Mouse (Mus musculus) spleen, adult 2 months (tissue): ENCODE results near the gene Qrich2. TPM values are rescaled to one million over a fixed set of nuclear protein-coding genes. Genes with fewer than 3 reads are reported as not detected.
"Not testable (repeated sequence)": the region's sequence is repeated elsewhere in the genome, so short reads cannot be mapped to it uniquely, and the experiment has no call there.

ENCODE experiments used
- DNase-seq, 2 experiments: peaks; one replicate each; pipeline versions ENCODE4 v3.0.0 to v3.0.0-alpha.2; 2012 to 2021; ENCODE audit warnings: low spot score in 2 of 2, low read depth in 1 of 2
- H3K27ac ChIP-seq: fragments of 200-500 bp; 2 replicates; pipeline ENCODE4 v1.5.1; 2012; ENCODE audit warnings: low read length, inconsistent platforms; ENCODE audit not compliant: insufficient read depth
- H3K27me3 ChIP-seq: fragments of 200-500 bp; 2 replicates; pipeline ENCODE4 v1.6.1; 2012; ENCODE audit warnings: mild to moderate bottlenecking, moderate library complexity, low read length, inconsistent platforms; ENCODE audit not compliant: control insufficient read depth, insufficient read depth
- H3K36me3 ChIP-seq: fragments of 200-500 bp; 2 replicates; pipeline ENCODE4 v1.6.1; 2012; ENCODE audit warnings: mild to moderate bottlenecking, low read length, inconsistent platforms; ENCODE audit not compliant: control insufficient read depth, insufficient read depth
- H3K4me1 ChIP-seq: fragments of 200-500 bp; 2 replicates; pipeline ENCODE4 v1.6.1; 2011; ENCODE audit warnings: inconsistent platforms; ENCODE audit not compliant: control insufficient read depth, insufficient read depth, insufficient read length
- H3K4me3 ChIP-seq: fragments of 200-500 bp; 2 replicates; pipeline ENCODE4 v1.5.1; 2011; ENCODE audit warnings: mild to moderate bottlenecking, inconsistent platforms; ENCODE audit not compliant: insufficient read depth, insufficient read length; ENCODE audit errors: extremely low read depth
- CTCF ChIP-seq: fragments of 200-500 bp; IDR thresholded peaks from 2 replicates; pipeline ENCODE4 v1.5.1; 2011; ENCODE audit warnings: mild to moderate bottlenecking, inconsistent platforms; ENCODE audit not compliant: insufficient read depth, insufficient read length, insufficient replicate concordance; ENCODE audit errors: extremely low read depth
- POLR2A ChIP-seq: fragments of 200-500 bp; IDR thresholded peaks from 2 replicates; pipeline ENCODE4 v1.6.1; 2011; ENCODE audit warnings: low read depth, low read length, inconsistent platforms
- WGBS: fragments of 180-500 bp; shearing (Covaris S2); methylation state at CpG from one replicate; pipeline ENCODE4 v1.1.7; 2018; 5-methylcytosine and 5-hydroxymethylcytosine counted together
- polyA plus RNA-seq: library from polyadenylated mRNA; depleted of rRNA; stranded (reverse); fragments of >200 nt; gene quantifications from 2 replicates; pipeline ENCODE4 v1.2.3, GENCODE M21; 2012

Gene Qrich2
- polyA plus RNA-seq, 1 experiment, result 0.14 TPM

- H3K4me1 ChIP-seq, result no peaks in the 10 kb centered on the region
- H3K36me3 ChIP-seq, result peaks cover 53% of the 10 kb centered on the region
- 96% methylated on average over 7 of the region's 7 CpGs for WGBS
- no peak for DNase-seq
- no peak overlapping the region for H3K27ac ChIP-seq
- H3K4me3 ChIP-seq, result no peak overlapping the region
- H3K27me3 ChIP-seq, result no peaks in the 10 kb centered on the region
- TF ChIP-seq POLR2A (no peak), CTCF (no peak)
Observed at GRCm38 (mm10) chr11:116478978-116479377, 12.9 kb upstream of the Qrich2 start.

- Histone ChIP-seq H3K4me1 (no peaks in the 10 kb centered on the region), H3K27ac (no peak overlapping the region), H3K27me3 (no peaks in the 10 kb centered on the region), H3K36me3 (peaks cover 55% of the 10 kb centered on the region), H3K4me3 (no peak overlapping the region)
- TF ChIP-seq POLR2A (no peak), CTCF (no peak)
- 94% methylated on average over 15 of the region's 15 CpGs for WGBS
- DNase-seq, result no peak
Observed at GRCm38 (mm10) chr11:116477160-116477759, 11.2 kb upstream of the Qrich2 start.

GRCm38 (mm10) chr11:116476696-116477095 lies 10.7 kb upstream of the Qrich2 start:
- no peak for TF ChIP-seq CTCF
- no peak for TF ChIP-seq POLR2A
- 96% methylated on average over 6 of the region's 6 CpGs for WGBS
- H3K4me1 ChIP-seq, result no peaks in the 10 kb centered on the region
- H3K27ac ChIP-seq, result no peak overlapping the region
- no peak overlapping the region for H3K4me3 ChIP-seq
- peaks cover 55% of the 10 kb centered on the region for H3K36me3 ChIP-seq
- no peak for DNase-seq
- no peaks in the 10 kb centered on the region for H3K27me3 ChIP-seq

- TF ChIP-seq CTCF, result no peak
- no peak for TF ChIP-seq POLR2A
- no peak for DNase-seq
- Histone ChIP-seq H3K27me3 (no peaks in the 10 kb centered on the region), H3K36me3 (peaks cover 58% of the 10 kb centered on the region), H3K4me3 (no peak overlapping the region), H3K27ac (no peak overlapping the region), H3K4me1 (no peaks in the 10 kb centered on the region)
- 88% methylated on average over 10 of the region's 10 CpGs for WGBS
Observed at GRCm38 (mm10) chr11:116476041-116476440, 10.0 kb upstream of the Qrich2 start.

GRCm38 (mm10) chr11:116472275-116472674 lies 6.2 kb upstream of the Qrich2 start:
- no peak for DNase-seq
- Histone ChIP-seq H3K27ac (no peak overlapping the region), H3K4me1 (no peaks in the 10 kb centered on the region), H3K27me3 (no peaks in the 10 kb centered on the region), H3K4me3 (no peak overlapping the region), H3K36me3 (peaks cover 49% of the 10 kb centered on the region)
- TF ChIP-seq POLR2A (no peak), CTCF (no peak)
- 86% methylated on average over 4 of the region's 4 CpGs for WGBS

- Histone ChIP-seq H3K4me1 (no peaks in the 10 kb centered on the region), H3K4me3 (no peak overlapping the region), H3K27me3 (no peaks in the 10 kb centered on the region), H3K27ac (no peak overlapping the region), H3K36me3 (peaks cover 38% of the 10 kb centered on the region)
- WGBS, result 91% methylated on average over 4 of the region's 4 CpGs
- no peak for DNase-seq
- no peak for TF ChIP-seq CTCF
- no peak for TF ChIP-seq POLR2A
Observed at GRCm38 (mm10) chr11:116470896-116471295, 4.9 kb upstream of the Qrich2 start.

GRCm38 (mm10) chr11:116470249-116470648 lies 4.2 kb upstream of the Qrich2 start:
- Histone ChIP-seq H3K4me3 (no peak overlapping the region), H3K27ac (no peak overlapping the region), H3K4me1 (no peaks in the 10 kb centered on the region), H3K27me3 (no peaks in the 10 kb centered on the region), H3K36me3 (peaks cover 33% of the 10 kb centered on the region)
- TF ChIP-seq POLR2A, result no peak
- TF ChIP-seq CTCF, result no peak
- no peak for DNase-seq
- 96% methylated on average over 3 of the region's 3 CpGs for WGBS

- not testable (repeated sequence) for DNase-seq, H3K27me3 ChIP-seq, H3K4me3 ChIP-seq, H3K4me1 ChIP-seq, H3K27ac ChIP-seq
- H3K36me3 ChIP-seq, result peaks cover 25% of the 10 kb centered on the region
- 67% methylated on average over 3 of the region's 3 CpGs for WGBS
Observed at GRCm38 (mm10) chr11:116468338-116468737, 2.3 kb upstream of the Qrich2 start.
